ENCODE assay signal across 8 mouse cellular contexts in the genomic region with DNA sequence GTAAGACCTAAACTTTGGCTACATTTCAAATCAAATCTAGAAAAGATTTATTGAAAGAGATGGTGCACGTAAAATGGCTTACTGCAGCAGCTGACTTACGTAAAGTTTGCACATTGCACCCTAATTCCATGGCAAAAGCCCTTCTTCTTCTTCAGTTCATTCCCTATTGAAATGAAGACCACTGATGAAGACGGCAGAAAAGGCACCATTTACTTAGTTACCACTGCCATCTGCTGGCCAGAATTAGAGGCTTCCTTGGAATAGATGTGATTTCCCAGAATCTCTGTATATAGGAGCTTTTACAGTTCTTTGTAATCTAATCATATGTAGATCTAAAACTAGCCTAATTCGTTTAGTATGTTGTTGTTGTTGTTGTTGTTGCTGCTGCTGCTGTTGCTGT.
A peak's percentile ranks its signal among the peaks of the same experiment; 100 is the strongest.
DNase-seq lines count a peak whose midpoint lies in the region; ATAC-seq and TF ChIP-seq lines count a peak whose summit lies in the region.

No protein-coding gene starts in this region.

- in situ Hi-C loops in ES-E14 (cut with MboI; ENCODE audit: low sequenced_read_pairs in 2 of 2, unreplicated experiment in 2 of 2) = no loop called here

- no peaks in the 10 kb centered on the region for H3K4me1 ChIP-seq in ES-E14 (ENCODE audit: control insufficient read depth in 2 of 2, insufficient read depth in 2 of 2, low read length in 2 of 2, poor library complexity in 1 of 2)
- H3K4me1 ChIP-seq in lung, embryonic 16.5 days (replicated peaks; ENCODE audit: control insufficient read depth, insufficient read depth, low read length) = no peaks in the 10 kb centered on the region

- H3K9me3 ChIP-seq in ES-E14 (ENCODE audit: control insufficient read depth, insufficient read depth, low read depth, low read length) = no peaks in the 10 kb centered on the region
- H3K9me3 ChIP-seq in lung, embryonic 16.5 days (ENCODE audit: control insufficient read depth, low read length) = no peaks in the 10 kb centered on the region

- no peak overlapping the region for H3K27ac ChIP-seq in ES-E14 (ENCODE audit: insufficient read depth, low read depth, low read length, poor library complexity, severe bottlenecking)
- H3K27ac ChIP-seq in lung, embryonic 16.5 days (ENCODE audit: low read length) = no peak overlapping the region

- no peaks in the 10 kb centered on the region for H3K27me3 ChIP-seq in lung, embryonic 16.5 days (ENCODE audit: control insufficient read depth, insufficient read depth, low read depth, low read length)

- DNase-seq in A20 (ENCODE audit: low read depth, low spot score) = peak; percentile 52
- peak; percentile 36 for DNase-seq in ES-E14 (ENCODE audit: low read depth, low spot score)
- peak; percentile 43 for DNase-seq in cerebellum, adult 9-10 months
- peak; percentile 15 to 67 for DNase-seq in frontal cortex, postnatal 10 days (ENCODE audit: low spot score in 2 of 2)
- DNase-seq in kidney, postnatal 4 days = peak; percentile 78 to 79
- peak; percentile 14 for DNase-seq in ovary, postnatal 36 days (ENCODE audit: low spot score)
- DNase-seq in spleen, postnatal 14 days (ENCODE audit: low spot score in 2 of 2) = no peak

- ATAC-seq in lung, embryonic 16.5 days (ENCODE audit: low read depth) = 0 out of 2 replicates have a peak, but pooled peaks have one; percentile 20

- no peak overlapping the region for H3K4me3 ChIP-seq in ES-E14 (ENCODE audit: insufficient read depth in 1 of 2, low read depth in 1 of 2, low read length in 2 of 2, poor library complexity in 1 of 2, severe bottlenecking in 1 of 2)
- no peak overlapping the region for H3K4me3 ChIP-seq in lung, embryonic 16.5 days (ENCODE audit: low read length)

- H3K36me3 ChIP-seq in ES-E14 (ENCODE audit: control insufficient read depth, insufficient read depth, low read length, poor library complexity, severe bottlenecking) = no peaks in the 10 kb centered on the region
- no peaks in the 10 kb centered on the region for H3K36me3 ChIP-seq in lung, embryonic 16.5 days (ENCODE audit: control insufficient read depth, insufficient read depth, low read length)

- no peak overlapping the region for H3K4me2 ChIP-seq in lung, embryonic 16.5 days (ENCODE audit: low read depth, low read length)

- 8% methylated on average over 4 of the region's 4 CpGs for WGBS in lung, embryonic 16.5 days

- no peak overlapping the region for H3K9ac ChIP-seq in ES-E14 (ENCODE audit: insufficient read depth, low read depth, low read length, poor library complexity, severe bottlenecking)
- H3K9ac ChIP-seq in lung, embryonic 16.5 days (ENCODE audit: low read length) = no peak overlapping the region

TF ChIP-seq in ES-E14, 5 proteins besides CTCF, POLR2A, EP300 and RAD21:
- no peak for TF ChIP-seq MAFK (IDR thresholded peaks at IDR 0.05; ENCODE audit: insufficient read depth, low read depth, low read length)
- TF ChIP-seq ZC3H11A (IDR thresholded peaks at IDR 0.05; ENCODE audit: borderline replicate concordance, low read depth, low read length) = peak; percentile 88

Comparison
In these comparisons a context has a peak if more than half of its experiments do, and no peak if none do; other contexts are left out.
1. DNase-seq: peak in A20 (single experiment), ES-E14 (single experiment), cerebellum, adult 9-10 months (single experiment), frontal cortex, postnatal 10 days (2 of 2), kidney, postnatal 4 days (2 of 2) and ovary, postnatal 36 days (single experiment); none in spleen, postnatal 14 days (0 of 2).